Mouse (Mus musculus): Measurements from ENCODE around the gene G6pdx. TPM values are rescaled to one million over a fixed set of nuclear protein-coding genes. Genes with fewer than 3 reads are reported as not detected.

G6pdx gene
- polyA plus RNA-seq, 1 experiment from 2014 or later, result 54.9 TPM

DNA sequence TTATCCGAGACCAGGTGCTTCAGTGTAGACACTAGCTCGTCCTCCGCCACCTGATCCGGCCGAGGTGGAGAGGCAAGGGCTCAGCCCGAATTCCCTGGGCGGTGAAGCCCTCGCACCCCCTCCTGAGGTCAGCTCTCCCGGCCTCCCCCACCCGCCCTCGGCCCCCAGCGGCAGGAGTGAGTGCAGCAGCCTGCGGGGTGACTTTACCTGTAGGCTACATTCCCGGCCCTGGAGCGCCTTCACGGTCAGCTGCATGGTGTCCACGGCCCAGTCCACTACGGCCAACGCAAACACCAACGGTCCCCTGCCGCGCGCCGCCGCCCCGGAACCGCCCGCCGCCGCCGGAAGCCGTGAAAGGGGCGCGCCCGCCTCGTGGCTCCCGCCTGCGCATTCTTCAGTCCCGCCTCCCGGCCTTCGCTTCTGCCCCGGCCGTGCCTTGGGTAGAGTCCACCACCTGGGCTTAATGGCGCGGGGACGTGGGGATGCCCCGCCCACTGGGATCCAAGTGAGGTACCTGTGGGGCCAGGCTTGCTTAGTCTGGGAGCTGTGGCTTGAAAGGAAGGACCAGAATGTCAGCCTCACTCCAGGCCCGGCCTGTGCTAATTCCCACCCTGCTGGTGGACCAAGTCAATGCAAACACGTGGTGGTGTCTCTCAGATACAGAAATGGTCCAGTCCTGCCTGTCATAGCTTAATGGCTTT is 60.6 kb downstream of the G6pdx start:
- Histone ChIP-seq H3K36me3 (ENCODE audit: control insufficient read depth, insufficient read depth, low read length) (no peaks in the 10 kb centered on the region), H3K9ac (ENCODE audit: low read depth, low read length) (peak overlapping the region; percentile 77), H3K4me1 (replicated peaks; ENCODE audit: control insufficient read depth, insufficient read depth, low read length) (0 out of 2 replicates have a peak, but pooled peaks cover 2% of the 10 kb centered on the region), H3K4me2 (replicated peaks; ENCODE audit: low read depth, low read length) (peak overlapping the region; percentile 53), H3K27me3 (ENCODE audit: control insufficient read depth, insufficient read depth, low read length) (no peaks in the 10 kb centered on the region), H3K27ac (ENCODE audit: low read depth, low read length) (0 out of 2 replicates have a peak overlapping the region, but pooled peaks have one; percentile 47), H3K4me3 (ENCODE audit: low read depth, low read length) (peak overlapping the region; percentile 56), H3K9me3 (ENCODE audit: control insufficient read depth, low read length) (no peaks in the 10 kb centered on the region)
- WGBS, result 18% methylated on average over 39 of the region's 49 CpGs
- ATAC-seq (ENCODE audit: low FRiP score), result peak; percentile 79
- DNase-seq (ENCODE audit: low spot score), result peak; percentile 70

DNA sequence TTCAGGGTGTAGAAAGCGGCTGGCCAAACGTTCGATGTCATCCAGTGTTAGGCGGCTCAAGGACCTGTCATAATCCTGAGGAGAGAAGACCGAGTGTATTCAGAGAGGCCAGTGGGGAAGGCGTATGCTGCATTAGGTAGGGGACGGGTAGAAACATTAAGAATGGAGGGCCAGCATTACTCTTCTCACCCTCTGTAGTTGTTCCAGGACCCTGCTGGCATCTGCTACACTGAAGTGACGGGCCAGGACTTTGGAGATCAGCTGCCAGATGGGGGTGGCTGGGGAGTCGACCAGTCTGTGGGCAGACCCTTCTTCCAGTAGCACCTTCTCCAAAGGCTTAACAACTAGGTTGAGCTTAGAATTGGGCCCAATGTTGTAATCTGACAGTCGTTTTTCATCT is 61.5 kb downstream of the G6pdx start:
- Histone ChIP-seq H3K36me3 (ENCODE audit: control insufficient read depth, insufficient read depth, low read length) (no peaks in the 10 kb centered on the region), H3K9me3 (ENCODE audit: control insufficient read depth, low read length) (no peaks in the 10 kb centered on the region), H3K4me3 (ENCODE audit: low read depth, low read length) (peak overlapping the region; percentile 56), H3K4me1 (replicated peaks; ENCODE audit: control insufficient read depth, insufficient read depth, low read length) (0 out of 2 replicates have a peak, but pooled peaks cover 2% of the 10 kb centered on the region), H3K27me3 (ENCODE audit: control insufficient read depth, insufficient read depth, low read length) (no peaks in the 10 kb centered on the region), H3K9ac (ENCODE audit: low read depth, low read length) (peak overlapping the region; percentile 77), H3K27ac (ENCODE audit: low read depth, low read length) (no peak overlapping the region), H3K4me2 (replicated peaks; ENCODE audit: low read depth, low read length) (peak overlapping the region; percentile 53)
- ATAC-seq (ENCODE audit: low FRiP score) (no peak), DNase-seq (ENCODE audit: low spot score) (no peak)
- WGBS, result 75% methylated on average over 10 of the region's 10 CpGs

Other genes with a start within 250 kb of the G6pdx start
- gene Flna, start 179.4 kb downstream of the G6pdx start, polyA plus RNA-seq (2014; fragmentation: Nextera tagmentation; extraction: Ambion mirVana), result 181 and 196 TPM in 2 replicates
- gene Emd, start 174.5 kb downstream of the G6pdx start, polyA plus RNA-seq (2014; fragmentation: Nextera tagmentation; extraction: Ambion mirVana), result 22.6 and 27.4 TPM in 2 replicates
- 724 and 770 TPM in 2 replicates for gene Rpl10, start 158.4 kb downstream of the G6pdx start, polyA plus RNA-seq (2014; fragmentation: Nextera tagmentation; extraction: Ambion mirVana)
- 57.0 and 58.3 TPM in 2 replicates for gene Taz, start 147.3 kb downstream of the G6pdx start, polyA plus RNA-seq (2014; fragmentation: Nextera tagmentation; extraction: Ambion mirVana)
- 4.5 TPM in 2 replicates for gene Dnase1l1, start 146.9 kb downstream of the G6pdx start, polyA plus RNA-seq (2014; fragmentation: Nextera tagmentation; extraction: Ambion mirVana)
- gene Atp6ap1, start 132.1 kb downstream of the G6pdx start, polyA plus RNA-seq (2014; fragmentation: Nextera tagmentation; extraction: Ambion mirVana), result 91.7 and 121 TPM in 2 replicates
- gene Gdi1, start 124.2 kb downstream of the G6pdx start, polyA plus RNA-seq (2014; fragmentation: Nextera tagmentation; extraction: Ambion mirVana), result 490 and 535 TPM in 2 replicates
- gene Fam50a, start 116.2 kb downstream of the G6pdx start, polyA plus RNA-seq (2014; fragmentation: Nextera tagmentation; extraction: Ambion mirVana), result 60.6 and 67.3 TPM in 2 replicates
- gene Plxna3, start 100.1 kb downstream of the G6pdx start, polyA plus RNA-seq (2014; fragmentation: Nextera tagmentation; extraction: Ambion mirVana), result 19.2 and 22.3 TPM in 2 replicates
- 103 and 105 TPM in 2 replicates for gene Lage3, start 75.6 kb downstream of the G6pdx start, polyA plus RNA-seq (2014; fragmentation: Nextera tagmentation; extraction: Ambion mirVana)
- gene Ubl4a, start 56.0 kb downstream of the G6pdx start, polyA plus RNA-seq (2014; fragmentation: Nextera tagmentation; extraction: Ambion mirVana), result 68.6 and 69.9 TPM in 2 replicates
- 7.4 and 7.7 TPM in 2 replicates for gene Slc10a3, start 55.8 kb downstream of the G6pdx start, polyA plus RNA-seq (2014; fragmentation: Nextera tagmentation; extraction: Ambion mirVana)
- 26.9 and 29.0 TPM in 2 replicates for gene Fam3a, start 35.9 kb downstream of the G6pdx start, polyA plus RNA-seq (2014; fragmentation: Nextera tagmentation; extraction: Ambion mirVana)
- gene Ikbkg, start 35.9 kb downstream of the G6pdx start, polyA plus RNA-seq (2014; fragmentation: Nextera tagmentation; extraction: Ambion mirVana), result 21.7 and 25.4 TPM in 2 replicates
- gene Gm6880, start 52.2 kb upstream of the G6pdx start, polyA plus RNA-seq (2014; fragmentation: Nextera tagmentation; extraction: Ambion mirVana), result not detected in 2 replicates
- gene Olfr1326-ps1, start 145.7 kb upstream of the G6pdx start, polyA plus RNA-seq (2014; fragmentation: Nextera tagmentation; extraction: Ambion mirVana), result not detected in 2 replicates
- gene Olfr1325, start 163.5 kb upstream of the G6pdx start, polyA plus RNA-seq (2014; fragmentation: Nextera tagmentation; extraction: Ambion mirVana), result not detected in 2 replicates
- gene Gm5640, start 216.4 kb upstream of the G6pdx start, polyA plus RNA-seq (2014; fragmentation: Nextera tagmentation; extraction: Ambion mirVana), result not detected in 2 replicates